Mouse (Mus musculus): ENCODE results near the gene Selplg. TPM values are rescaled to one million over a fixed set of nuclear protein-coding genes. Genes with fewer than 3 reads are reported as not detected.

The Selplg gene
- polyA plus RNA-seq, 1 experiment from 2014 or later = 9.1 TPM

- H3K9ac ChIP-seq (ENCODE audit: low read length) = no peak overlapping the region
- no peak overlapping the region for H3K4me3 ChIP-seq (replicated peaks; ENCODE audit: low read length)
- H3K27me3 ChIP-seq (ENCODE audit: control insufficient read depth, insufficient read depth, low read length) = no peaks in the 10 kb centered on the region
- H3K27ac ChIP-seq (ENCODE audit: low read length) = no peak overlapping the region
- no peak for ATAC-seq (ENCODE audit: insufficient read depth, low FRiP score)
- WGBS = 88% methylated on average over 8 of the region's 8 CpGs
- H3K4me1 ChIP-seq (ENCODE audit: control insufficient read depth, insufficient read depth, low read length) = peaks cover 10% of the 10 kb centered on the region
- H3K9me3 ChIP-seq (replicated peaks; ENCODE audit: control insufficient read depth, low read length) = no peaks in the 10 kb centered on the region
- peaks cover 32% of the 10 kb centered on the region for H3K36me3 ChIP-seq (ENCODE audit: control insufficient read depth, insufficient read depth, low read length)
- no peak overlapping the region for H3K4me2 ChIP-seq (ENCODE audit: low read depth, low read length)
Measured at GRCm38 (mm10) chr5:113846656-113847055, 14.2 kb upstream of the Selplg start.

DNA sequence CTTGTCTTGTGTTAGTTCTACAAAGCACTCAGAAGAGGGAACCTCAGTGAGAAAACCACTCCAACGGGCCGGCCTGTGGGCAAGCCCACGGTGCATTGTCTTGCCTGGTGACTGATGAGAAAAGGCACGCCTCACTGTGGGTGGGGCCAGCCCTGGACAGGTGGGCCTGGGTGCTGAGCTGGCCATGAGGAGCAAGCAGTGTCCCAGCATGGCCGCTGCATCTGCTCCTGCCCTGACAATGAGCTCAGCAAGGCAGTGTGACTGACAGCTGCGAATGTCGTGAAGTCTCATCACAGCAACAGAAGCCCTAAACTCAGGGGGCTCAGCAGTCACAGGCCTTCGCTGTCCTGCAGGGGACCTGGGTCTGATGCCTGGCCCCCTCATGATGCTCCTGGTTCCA lies 13.2 kb upstream of the Selplg start:
- H3K27ac ChIP-seq (ENCODE audit: low read length) = no peak overlapping the region
- peaks cover 10% of the 10 kb centered on the region for H3K4me1 ChIP-seq (ENCODE audit: control insufficient read depth, insufficient read depth, low read length)
- no peaks in the 10 kb centered on the region for H3K27me3 ChIP-seq (ENCODE audit: control insufficient read depth, insufficient read depth, low read length)
- no peaks in the 10 kb centered on the region for H3K9me3 ChIP-seq (replicated peaks; ENCODE audit: control insufficient read depth, low read length)
- H3K36me3 ChIP-seq (ENCODE audit: control insufficient read depth, insufficient read depth, low read length) = peaks cover 28% of the 10 kb centered on the region
- H3K4me2 ChIP-seq (ENCODE audit: low read depth, low read length) = no peak overlapping the region
- no peak overlapping the region for H3K9ac ChIP-seq (ENCODE audit: low read length)
- WGBS = 73% methylated on average over 8 of the region's 8 CpGs
- no peak for ATAC-seq (ENCODE audit: insufficient read depth, low FRiP score)
- no peak overlapping the region for H3K4me3 ChIP-seq (replicated peaks; ENCODE audit: low read length)

- peak; percentile 37; the same call in 1 of the 2 replicates for ATAC-seq (ENCODE audit: insufficient read depth, low FRiP score)
- H3K27me3 ChIP-seq (ENCODE audit: control insufficient read depth, insufficient read depth, low read length) = no peaks in the 10 kb centered on the region
- H3K4me1 ChIP-seq (ENCODE audit: control insufficient read depth, insufficient read depth, low read length) = peaks cover 10% of the 10 kb centered on the region
- peaks cover 26% of the 10 kb centered on the region for H3K36me3 ChIP-seq (ENCODE audit: control insufficient read depth, insufficient read depth, low read length)
- H3K9ac ChIP-seq (ENCODE audit: low read length) = peak overlapping the region; percentile 35
- H3K4me3 ChIP-seq (replicated peaks; ENCODE audit: low read length) = no peak overlapping the region
- peak overlapping the region; percentile 16; the same call in 1 of the 2 replicates for H3K4me2 ChIP-seq (ENCODE audit: low read depth, low read length)
- H3K9me3 ChIP-seq (replicated peaks; ENCODE audit: control insufficient read depth, low read length) = no peaks in the 10 kb centered on the region
- 52% methylated on average over 7 of the region's 7 CpGs for WGBS
- H3K27ac ChIP-seq (ENCODE audit: low read length) = peak overlapping the region; percentile 89
Measured at GRCm38 (mm10) chr5:113844721-113845120, 12.3 kb upstream of the Selplg start.

DNA sequence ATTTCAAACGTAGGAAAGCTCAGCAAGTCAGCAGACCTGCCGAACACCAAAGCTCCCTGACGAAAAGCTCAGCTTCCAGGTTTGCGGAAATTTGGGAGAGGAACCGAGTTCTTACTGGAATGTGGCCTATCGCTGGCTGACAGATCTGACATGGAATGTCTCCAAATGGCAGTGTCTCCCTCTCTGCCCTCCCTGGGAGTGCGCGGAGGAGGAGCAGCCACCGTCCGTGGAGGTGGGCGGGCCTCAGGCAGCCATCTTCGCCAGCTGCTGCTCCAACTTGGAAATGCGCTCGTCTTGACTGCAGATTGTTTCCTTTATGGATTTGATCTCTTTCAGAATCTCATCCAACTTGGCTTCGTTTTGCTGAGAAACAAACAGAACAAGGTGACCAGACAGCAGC lies 11.7 kb upstream of the Selplg start:
- Histone ChIP-seq H3K27me3 (ENCODE audit: control insufficient read depth, insufficient read depth, low read length) (no peaks in the 10 kb centered on the region), H3K36me3 (ENCODE audit: control insufficient read depth, insufficient read depth, low read length) (peaks cover 23% of the 10 kb centered on the region; the same call in 1 of the 2 replicates), H3K4me1 (ENCODE audit: control insufficient read depth, insufficient read depth, low read length) (peaks cover 10% of the 10 kb centered on the region), H3K9me3 (replicated peaks; ENCODE audit: control insufficient read depth, low read length) (no peaks in the 10 kb centered on the region), H3K4me2 (ENCODE audit: low read depth, low read length) (peak overlapping the region; percentile 19; the same call in 1 of the 2 replicates), H3K27ac (ENCODE audit: low read length) (peak overlapping the region; percentile 89; the same call in 1 of the 2 replicates), H3K9ac (ENCODE audit: low read length) (peak overlapping the region; percentile 35; the same call in 1 of the 2 replicates), H3K4me3 (replicated peaks; ENCODE audit: low read length) (no peak overlapping the region)
- ATAC-seq (ENCODE audit: insufficient read depth, low FRiP score) = peak; percentile 30; the same call in 1 of the 2 replicates
- WGBS = 50% methylated on average over 15 of the region's 15 CpGs

GRCm38 (mm10) chr5:113842906-113843305 lies 10.5 kb upstream of the Selplg start:
- Histone ChIP-seq H3K9ac (ENCODE audit: low read length) (no peak overlapping the region), H3K36me3 (ENCODE audit: control insufficient read depth, insufficient read depth, low read length) (peaks cover 23% of the 10 kb centered on the region; the same call in 1 of the 2 replicates), H3K4me1 (ENCODE audit: control insufficient read depth, insufficient read depth, low read length) (peaks cover 10% of the 10 kb centered on the region), H3K4me2 (ENCODE audit: low read depth, low read length) (no peak overlapping the region), H3K27ac (ENCODE audit: low read length) (no peak overlapping the region), H3K4me3 (replicated peaks; ENCODE audit: low read length) (no peak overlapping the region), H3K27me3 (ENCODE audit: control insufficient read depth, insufficient read depth, low read length) (no peaks in the 10 kb centered on the region), H3K9me3 (replicated peaks; ENCODE audit: control insufficient read depth, low read length) (no peaks in the 10 kb centered on the region)
- WGBS = 91% methylated on average over 9 of the region's 9 CpGs
- ATAC-seq (ENCODE audit: insufficient read depth, low FRiP score) = no peak

GRCm38 (mm10) chr5:113842244-113842643 lies 9.8 kb upstream of the Selplg start:
- Histone ChIP-seq H3K27ac (ENCODE audit: low read length) (no peak overlapping the region), H3K9ac (ENCODE audit: low read length) (no peak overlapping the region), H3K4me3 (replicated peaks; ENCODE audit: low read length) (no peak overlapping the region), H3K9me3 (replicated peaks; ENCODE audit: control insufficient read depth, low read length) (no peaks in the 10 kb centered on the region), H3K4me1 (ENCODE audit: control insufficient read depth, insufficient read depth, low read length) (peaks cover 10% of the 10 kb centered on the region), H3K36me3 (ENCODE audit: control insufficient read depth, insufficient read depth, low read length) (peaks cover 23% of the 10 kb centered on the region; the same call in 1 of the 2 replicates), H3K27me3 (ENCODE audit: control insufficient read depth, insufficient read depth, low read length) (no peaks in the 10 kb centered on the region), H3K4me2 (ENCODE audit: low read depth, low read length) (no peak overlapping the region)
- ATAC-seq (ENCODE audit: insufficient read depth, low FRiP score) = no peak
- 78% methylated on average over 9 of the region's 9 CpGs for WGBS

DNA sequence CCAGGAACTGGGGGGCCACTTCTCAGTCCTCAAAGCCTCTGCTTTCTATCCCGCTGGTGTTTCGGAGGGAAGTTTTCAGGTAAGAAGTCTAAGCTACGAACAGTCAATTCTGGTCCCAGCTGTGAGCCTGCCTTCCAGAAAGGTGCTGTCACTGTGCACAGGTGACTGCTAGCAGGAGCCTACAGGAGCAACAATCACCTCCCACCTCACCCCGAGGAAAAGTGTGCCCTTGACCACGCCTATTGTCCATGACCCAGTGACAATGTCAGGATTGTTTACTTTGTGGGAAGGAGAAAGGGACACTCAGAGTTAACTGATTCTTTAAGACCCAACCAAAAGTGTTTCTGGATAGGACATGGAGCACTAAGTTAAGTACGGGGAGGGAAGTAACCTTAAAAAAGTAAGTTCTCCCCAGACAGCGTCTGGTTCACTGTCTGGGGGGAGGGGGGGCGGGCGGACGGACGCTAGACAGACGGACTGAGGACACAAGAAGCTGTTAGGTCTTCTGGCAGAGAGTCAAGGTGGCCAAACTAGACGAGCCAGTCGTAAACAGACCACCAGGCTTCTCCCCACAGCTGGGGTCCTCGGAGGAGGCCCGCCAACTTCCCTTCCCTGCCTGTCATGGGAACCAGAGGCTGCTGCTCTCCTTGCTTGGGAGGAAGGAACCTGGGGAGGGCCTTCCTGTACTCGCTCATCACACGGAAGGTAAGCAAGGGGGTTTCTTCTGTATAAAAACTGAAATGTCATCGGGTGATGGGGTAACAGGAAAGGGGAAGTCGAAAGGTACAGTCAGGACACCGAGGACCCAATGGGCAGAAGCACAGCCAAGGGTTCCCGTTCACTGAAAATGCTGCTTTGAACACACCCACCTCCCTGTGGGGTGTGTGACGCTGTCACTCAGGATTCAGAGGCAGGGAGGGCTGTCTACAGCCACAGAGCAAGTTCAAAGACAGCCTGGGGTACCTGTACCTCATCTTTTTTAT lies 9.1 kb upstream of the Selplg start:
- no peak for ATAC-seq (ENCODE audit: insufficient read depth, low FRiP score)
- H3K27ac ChIP-seq (ENCODE audit: low read length) = peak overlapping the region; percentile 23; the same call in 1 of the 2 replicates
- WGBS = 56% methylated on average over 23 of the region's 23 CpGs

GRCm38 (mm10) chr5:113840443-113840842 lies 8.0 kb upstream of the Selplg start:
- 82% methylated on average over 4 of the region's 4 CpGs for WGBS
- H3K9me3 ChIP-seq (replicated peaks; ENCODE audit: control insufficient read depth, low read length) = no peaks in the 10 kb centered on the region
- no peak overlapping the region for H3K4me2 ChIP-seq (ENCODE audit: low read depth, low read length)
- ATAC-seq (ENCODE audit: insufficient read depth, low FRiP score) = no peak
- peaks cover 10% of the 10 kb centered on the region for H3K4me1 ChIP-seq (ENCODE audit: control insufficient read depth, insufficient read depth, low read length)
- H3K27me3 ChIP-seq (ENCODE audit: control insufficient read depth, insufficient read depth, low read length) = no peaks in the 10 kb centered on the region
- no peak overlapping the region for H3K27ac ChIP-seq (ENCODE audit: low read length)
- peaks cover 19% of the 10 kb centered on the region; the same call in 1 of the 2 replicates for H3K36me3 ChIP-seq (ENCODE audit: control insufficient read depth, insufficient read depth, low read length)
- H3K9ac ChIP-seq (ENCODE audit: low read length) = no peak overlapping the region
- no peak overlapping the region for H3K4me3 ChIP-seq (replicated peaks; ENCODE audit: low read length)

More for the DNA sequence above, 9.1 kb upstream of the Selplg start:
- H3K4me2 ChIP-seq (ENCODE audit: low read depth, low read length) = no peak overlapping the region
- H3K27me3 ChIP-seq (ENCODE audit: control insufficient read depth, insufficient read depth, low read length) = no peaks in the 10 kb centered on the region
- H3K4me1 ChIP-seq (ENCODE audit: control insufficient read depth, insufficient read depth, low read length) = peaks cover 10% of the 10 kb centered on the region
- no peaks in the 10 kb centered on the region for H3K9me3 ChIP-seq (replicated peaks; ENCODE audit: control insufficient read depth, low read length)
- H3K9ac ChIP-seq (ENCODE audit: low read length) = peak overlapping the region; percentile 8; the same call in 1 of the 2 replicates
- H3K36me3 ChIP-seq (ENCODE audit: control insufficient read depth, insufficient read depth, low read length) = peaks cover 23% of the 10 kb centered on the region; the same call in 1 of the 2 replicates
- no peak overlapping the region for H3K4me3 ChIP-seq (replicated peaks; ENCODE audit: low read length)

GRCm38 (mm10) chr5:113836961-113837360 lies 4.5 kb upstream of the Selplg start:
- no peak overlapping the region for H3K27ac ChIP-seq (ENCODE audit: low read length)
- ATAC-seq (ENCODE audit: insufficient read depth, low FRiP score) = no peak
- H3K4me2 ChIP-seq (ENCODE audit: low read depth, low read length) = no peak overlapping the region
- WGBS = 78% methylated on average over 10 of the region's 10 CpGs
- H3K4me3 ChIP-seq (replicated peaks; ENCODE audit: low read length) = no peak overlapping the region
- H3K9me3 ChIP-seq (replicated peaks; ENCODE audit: control insufficient read depth, low read length) = no peaks in the 10 kb centered on the region
- H3K9ac ChIP-seq (ENCODE audit: low read length) = no peak overlapping the region
- H3K36me3 ChIP-seq (ENCODE audit: control insufficient read depth, insufficient read depth, low read length) = 0 out of 2 replicates have a peak, but pooled peaks cover 7% of the 10 kb centered on the region
- H3K4me1 ChIP-seq (ENCODE audit: control insufficient read depth, insufficient read depth, low read length) = no peaks in the 10 kb centered on the region; the same call in 1 of the 2 replicates
- H3K27me3 ChIP-seq (ENCODE audit: control insufficient read depth, insufficient read depth, low read length) = no peaks in the 10 kb centered on the region
